Mouse (Mus musculus): Measurements from ENCODE around the gene Rangrf.

DNA sequence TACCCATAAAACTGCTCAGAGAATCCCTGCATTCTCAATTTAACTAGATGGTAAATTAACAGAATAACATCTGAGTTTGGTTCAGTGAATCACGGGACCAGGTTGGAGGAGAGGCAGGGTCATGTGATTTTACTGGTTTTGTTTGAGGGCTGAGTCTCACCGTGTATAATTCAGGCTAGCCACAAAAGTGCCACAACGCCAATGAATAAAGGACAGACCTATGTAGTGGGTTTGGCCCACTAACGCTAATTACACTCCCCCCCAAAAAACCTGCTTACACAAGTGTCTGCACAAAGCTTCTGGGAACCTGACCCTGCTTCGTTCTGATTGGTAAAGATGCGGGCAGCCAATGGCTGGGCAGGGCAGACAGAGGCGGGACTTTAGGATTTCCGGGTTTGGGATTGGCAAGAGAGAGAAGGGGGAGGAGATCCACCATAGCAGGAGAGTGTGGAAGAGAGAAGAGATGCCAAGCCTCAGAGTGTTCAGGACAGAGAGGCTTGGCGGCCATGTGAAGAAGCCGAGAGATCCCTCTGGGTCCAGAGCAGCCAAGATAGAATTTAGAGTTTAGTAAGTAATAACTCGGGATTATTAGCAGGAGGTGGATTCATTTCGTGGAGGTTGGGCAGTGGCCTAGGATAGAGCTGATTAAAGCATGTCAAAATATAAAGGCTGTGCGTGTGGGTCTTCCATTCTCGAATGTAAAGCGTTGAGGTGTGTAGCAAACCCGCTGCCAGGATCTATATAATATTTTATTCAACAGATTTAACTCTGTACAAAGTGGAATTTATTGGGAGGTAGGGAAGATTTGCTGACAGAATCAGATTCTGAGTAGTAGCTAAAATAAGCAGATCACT lies 35.3 kb downstream of the Rangrf start:
- no peak for TF ChIP-seq CTCF (IDR thresholded peaks at IDR 0.05; ENCODE audit: insufficient read depth, low read depth, low read length)
- TF ChIP-seq POLR2A (IDR thresholded peaks at IDR 0.05; ENCODE audit: insufficient read depth, low read depth, low read length) = 0 out of 2 replicates have a peak, but pooled peaks have one; percentile 28

Data from olfactory bulb, adult 2 months (tissue).